Mouse (Mus musculus): Measurements from ENCODE around the gene D330020A13Rik.
"Not testable (repeated sequence)": the region's sequence is repeated elsewhere in the genome, so short reads cannot be mapped to it uniquely, and the experiment has no call there.

The D330020A13Rik gene

DNA sequence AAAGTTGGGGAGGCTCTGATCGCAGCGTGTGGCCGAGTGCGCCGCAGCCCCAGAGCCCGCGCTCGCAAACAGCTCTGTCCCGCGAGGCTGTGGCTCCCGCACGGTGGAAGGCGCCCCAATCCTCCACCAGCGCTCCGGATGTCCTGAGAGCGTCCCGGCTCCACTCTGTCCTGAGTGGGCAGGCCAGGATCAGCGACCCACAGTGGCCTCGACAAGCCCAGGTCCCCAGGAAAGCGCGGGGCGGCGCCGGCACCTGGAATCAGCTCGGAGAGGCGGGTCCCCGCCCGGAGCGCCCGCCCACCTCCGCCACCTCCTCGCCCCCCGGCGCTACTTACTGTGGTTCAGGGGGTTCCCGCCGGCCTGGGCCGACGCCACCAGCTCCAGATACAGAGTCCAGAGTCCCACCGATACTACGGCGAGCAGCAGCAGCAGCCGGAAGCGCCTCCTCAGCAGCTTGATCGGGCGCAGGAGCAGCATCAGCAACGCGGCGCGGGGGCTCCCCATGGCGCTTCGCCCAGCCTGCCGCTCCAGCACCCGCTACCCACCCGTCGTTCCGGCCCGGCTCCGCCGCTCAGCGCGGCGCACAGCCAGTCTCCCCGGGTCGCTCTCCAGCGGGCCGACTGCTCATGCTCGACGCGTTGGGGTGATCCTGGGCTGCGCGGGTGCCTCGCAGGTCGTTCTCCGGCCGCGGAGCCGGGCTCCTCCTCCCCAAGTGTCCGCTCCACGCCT, at the start of gene D330020A13Rik, which contains the start of gene B4galnt3:
Gene D330020A13Rik (plus strand): TSS at position 309 of the 729 bp plus-strand sequence.
Gene B4galnt3 (minus strand): TSS at position 504 of the 729 bp plus-strand sequence.
- peak; percentile 66 for DNase-seq

DNA sequence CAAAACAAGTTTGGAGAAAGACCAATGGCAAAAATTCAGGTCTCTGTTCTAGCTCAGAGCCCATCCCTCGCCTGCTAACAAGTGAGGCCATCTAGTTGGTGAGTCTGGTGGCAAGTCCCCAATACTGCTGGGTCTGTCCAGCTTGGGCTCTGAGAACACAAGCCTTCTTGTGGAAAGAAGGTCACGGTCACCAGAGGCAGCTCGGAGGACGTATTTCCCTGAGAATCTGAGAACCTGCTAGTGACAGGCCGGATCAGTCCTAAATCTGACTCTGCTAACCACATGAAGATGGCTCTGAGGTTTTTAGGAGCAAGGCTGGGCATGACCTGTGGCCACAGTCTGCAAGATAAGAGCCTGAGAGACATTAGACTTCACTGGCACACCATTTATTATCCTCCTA, 47.5 kb upstream of the D330020A13Rik start:
- no peak for DNase-seq

DNA sequence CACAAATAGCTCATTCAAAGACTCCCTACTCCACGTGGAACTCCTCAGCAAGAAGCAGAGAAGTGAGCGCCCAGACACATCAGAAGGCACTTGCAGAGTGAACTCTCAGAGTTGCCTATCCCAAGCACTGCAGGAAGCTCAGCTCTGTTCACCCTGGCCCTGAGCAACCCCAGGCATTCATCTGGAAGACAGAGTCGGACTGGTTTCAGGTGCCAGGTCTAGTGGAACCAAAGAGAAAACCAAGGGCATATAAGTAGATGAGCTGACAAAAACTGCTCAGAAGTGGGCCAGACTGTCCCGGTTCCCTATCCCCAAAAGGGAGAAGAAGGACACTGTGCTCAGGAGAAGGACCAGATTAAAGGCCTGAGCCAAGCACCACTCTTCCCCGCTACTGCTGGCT, 44.3 kb upstream of the D330020A13Rik start:
- DNase-seq, result no peak

DNA sequence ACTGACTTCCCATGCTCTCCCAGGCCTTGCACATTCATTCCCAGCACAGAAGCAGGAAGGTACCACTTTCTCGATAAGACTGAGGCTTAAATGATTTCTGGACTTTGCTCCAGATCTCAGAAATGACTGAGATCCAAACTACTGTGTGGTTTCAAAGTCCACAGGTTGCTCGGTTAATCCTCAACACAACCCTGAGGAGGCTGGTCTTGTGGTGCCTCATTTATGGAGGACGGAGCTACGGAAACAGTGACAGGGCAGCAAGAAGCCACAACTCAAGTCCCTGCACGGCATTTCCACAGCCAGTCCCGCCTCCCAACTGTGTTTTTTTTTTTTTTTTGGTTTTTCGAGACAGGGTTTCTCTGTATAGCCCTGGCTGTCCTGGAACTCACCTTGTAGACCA, 43.2 kb upstream of the D330020A13Rik start:
- no peak for DNase-seq

DNA sequence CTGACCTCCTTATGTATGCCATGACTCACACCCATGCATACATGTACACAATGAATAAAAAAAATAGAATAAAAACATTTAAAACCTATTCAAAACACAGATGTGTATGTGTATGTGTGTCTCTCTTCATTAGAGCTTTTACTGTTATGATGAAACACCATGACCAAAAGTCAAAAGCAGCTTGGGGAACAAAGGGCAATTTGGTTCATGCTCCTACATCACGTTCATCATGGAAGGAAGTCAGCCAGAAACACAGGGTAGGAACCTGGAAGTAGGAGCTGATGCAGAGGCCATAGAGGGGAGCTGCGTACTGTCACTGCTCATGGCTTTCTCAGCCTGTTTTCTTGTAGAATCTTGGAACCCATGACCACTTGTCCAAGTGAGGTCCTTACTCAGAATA, 41.4 kb upstream of the D330020A13Rik start:
- no peak for DNase-seq

DNA sequence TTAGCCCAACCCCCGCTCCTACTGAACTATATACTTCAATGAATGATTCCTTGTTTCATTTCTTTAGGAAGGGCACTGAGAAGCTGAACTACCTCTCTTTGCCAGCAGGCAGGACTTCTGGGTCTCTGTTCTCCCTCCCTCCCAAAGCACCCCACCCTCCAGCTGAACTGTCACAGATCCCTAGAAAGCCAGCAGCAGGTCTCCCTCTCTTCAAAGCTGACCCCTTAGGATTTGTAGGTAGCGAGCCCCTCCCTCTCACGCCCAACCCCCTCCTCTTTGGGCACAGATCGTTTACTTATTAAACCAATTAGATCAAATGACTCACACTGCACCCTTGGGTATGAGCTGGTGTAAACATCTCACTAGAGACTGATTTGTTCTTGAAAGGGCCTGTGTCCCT, 39.5 kb upstream of the D330020A13Rik start:
- DNase-seq, result no peak

DNA sequence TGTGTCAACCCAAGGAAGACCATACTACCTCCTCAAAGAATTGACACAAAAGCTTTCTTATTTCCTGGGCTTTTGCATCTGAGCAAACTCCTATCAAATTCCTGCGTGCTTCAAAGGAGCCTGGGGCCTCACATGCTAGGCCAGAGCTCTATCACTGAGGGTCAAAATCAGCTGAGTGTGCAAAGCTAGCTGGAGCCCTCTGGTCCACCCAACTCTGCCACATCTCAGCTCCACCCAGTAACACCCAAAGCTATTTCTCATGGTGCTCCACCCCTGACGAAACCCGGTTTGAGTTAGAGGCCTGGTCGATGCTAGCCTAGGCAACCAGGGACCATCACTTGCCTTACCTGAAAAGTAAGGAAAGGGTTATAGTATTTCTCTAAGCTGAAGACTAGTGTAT, 39.0 kb upstream of the D330020A13Rik start:
- no peak for DNase-seq

DNA sequence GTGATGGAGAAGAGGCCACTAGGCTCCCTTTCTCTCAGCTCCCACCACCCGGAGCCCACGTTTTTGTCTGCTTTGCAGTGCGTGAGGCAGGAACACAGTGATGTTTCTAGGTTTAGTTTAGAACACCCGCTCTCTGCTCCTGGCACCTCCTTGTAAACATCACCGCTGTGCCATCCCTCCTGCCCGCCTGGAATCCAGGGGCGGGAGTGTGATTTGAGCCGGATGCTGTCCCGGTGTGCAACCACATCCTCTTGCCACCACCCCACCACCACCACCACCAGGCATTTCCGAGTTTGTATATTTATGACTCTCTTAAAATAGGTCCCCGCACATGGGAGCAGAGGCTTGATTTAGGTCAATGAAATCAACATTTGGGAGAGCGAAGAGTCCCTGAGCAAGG, 38.5 kb upstream of the D330020A13Rik start:
- no peak for DNase-seq

DNA sequence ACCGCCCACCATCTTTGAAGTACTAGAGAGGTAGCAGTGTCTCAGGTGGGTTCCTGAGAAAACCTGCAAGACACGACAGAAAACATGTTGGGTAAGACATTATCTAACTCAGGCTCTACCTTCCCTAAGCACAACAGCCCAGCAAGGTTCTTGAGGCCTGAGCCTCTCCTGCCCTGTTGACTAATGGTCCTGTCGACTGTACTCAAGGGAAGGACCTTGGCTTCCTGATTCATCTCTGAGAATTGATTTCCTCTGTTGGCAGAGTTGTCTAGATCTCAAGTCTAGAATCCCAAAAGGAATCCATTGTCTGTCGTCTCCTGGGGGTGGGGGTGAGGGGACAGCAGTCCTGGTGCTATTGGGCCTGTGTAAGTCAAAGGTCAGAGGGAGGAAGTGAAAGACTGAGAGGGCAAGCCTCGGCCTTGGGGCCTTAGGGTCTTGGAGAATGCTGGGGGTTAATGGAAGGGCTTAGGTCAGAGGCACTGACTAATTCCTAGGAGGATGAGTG, 37.7 kb upstream of the D330020A13Rik start:
- no peak for DNase-seq

DNA sequence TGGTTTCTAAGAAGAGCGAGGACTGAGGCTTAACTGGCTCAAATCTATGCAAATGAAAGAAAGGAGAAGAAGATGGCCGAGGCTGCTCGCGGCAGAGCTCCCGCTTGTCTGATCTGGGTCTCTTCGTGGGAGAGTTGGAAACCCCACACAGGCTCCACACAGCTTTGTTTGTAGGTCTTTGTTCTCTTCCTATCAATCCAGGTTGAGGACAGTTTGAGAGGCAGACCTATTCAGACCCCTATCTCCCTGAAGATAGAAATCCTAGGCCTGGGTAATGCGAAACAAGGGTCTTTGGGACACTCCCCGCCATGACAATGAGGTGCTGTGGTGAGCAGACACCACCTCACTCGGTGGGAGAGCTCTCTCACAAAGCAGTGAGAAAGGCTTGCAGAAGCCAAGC, 34.7 kb upstream of the D330020A13Rik start:
- DNase-seq, result no peak

DNA sequence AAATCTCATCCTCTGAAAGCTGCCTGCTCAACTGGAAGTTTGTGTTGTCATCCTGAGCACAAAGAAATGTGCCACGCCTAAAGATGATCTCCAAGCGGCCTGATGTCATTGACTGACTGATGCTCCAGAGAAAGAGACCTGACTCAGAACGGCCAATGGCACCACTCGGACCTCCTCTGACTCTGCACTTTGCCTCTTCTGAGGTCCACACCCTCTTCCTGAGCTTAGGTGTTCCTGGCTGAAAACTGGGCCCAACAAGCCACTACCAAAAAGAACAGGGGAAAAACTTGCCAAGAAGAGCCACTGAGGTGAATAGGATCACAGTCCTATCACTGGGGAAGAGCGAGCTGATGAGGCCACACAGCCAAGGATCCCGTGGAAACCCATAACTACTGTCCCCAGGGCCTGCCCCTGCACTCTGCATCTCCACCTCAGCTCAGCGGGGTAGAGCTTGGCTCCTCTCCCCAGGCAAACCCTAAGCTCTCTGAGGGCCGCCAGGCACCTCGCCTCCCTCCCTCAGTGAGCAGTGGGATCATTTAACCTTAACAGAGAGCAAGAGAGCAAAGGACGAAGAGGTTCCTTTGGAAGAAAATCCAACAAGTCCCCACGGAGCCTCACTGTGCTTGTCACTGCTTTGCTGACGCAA, 31.2 kb upstream of the D330020A13Rik start:
- DNase-seq, result no peak

DNA sequence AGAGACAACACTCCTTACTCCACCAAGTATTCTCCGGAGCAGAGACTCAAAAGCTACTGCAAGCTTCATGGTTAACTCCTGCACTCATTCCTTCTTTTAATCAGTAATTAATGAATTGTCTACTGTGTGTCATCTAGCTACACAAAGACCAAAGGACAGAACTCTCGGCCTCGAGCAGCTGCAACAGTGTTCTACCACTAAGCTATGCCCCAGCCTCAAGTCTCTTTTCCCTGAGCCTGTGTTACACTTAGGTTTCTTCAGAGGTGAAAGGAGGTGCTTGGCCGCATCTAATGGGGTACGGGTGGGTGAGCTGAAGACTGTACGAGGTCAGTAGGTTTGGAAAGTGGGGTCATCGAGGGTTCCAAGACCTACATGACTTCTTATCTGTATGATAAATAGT, 30.6 kb upstream of the D330020A13Rik start:
- no peak for DNase-seq

DNA sequence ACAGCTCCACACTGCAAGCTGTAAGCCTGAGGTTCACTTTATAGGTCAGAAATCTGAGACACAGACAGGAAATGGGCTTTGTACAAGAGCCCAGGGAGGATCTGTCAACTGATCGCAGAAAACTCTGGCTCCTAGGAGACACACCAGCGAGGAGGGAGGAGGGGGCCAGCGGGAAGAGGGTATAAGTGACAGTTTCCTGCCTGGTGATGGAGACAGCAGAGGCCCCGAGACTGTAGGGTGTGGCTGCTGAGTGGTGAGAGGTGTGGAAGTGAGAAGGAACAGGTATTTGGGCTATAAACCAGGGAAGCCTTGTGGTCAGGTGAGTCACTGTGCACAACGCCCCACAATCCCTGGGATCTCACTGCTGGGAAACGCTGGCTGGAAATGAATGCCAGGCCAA, 30.0 kb upstream of the D330020A13Rik start:
- DNase-seq, result no peak

DNA sequence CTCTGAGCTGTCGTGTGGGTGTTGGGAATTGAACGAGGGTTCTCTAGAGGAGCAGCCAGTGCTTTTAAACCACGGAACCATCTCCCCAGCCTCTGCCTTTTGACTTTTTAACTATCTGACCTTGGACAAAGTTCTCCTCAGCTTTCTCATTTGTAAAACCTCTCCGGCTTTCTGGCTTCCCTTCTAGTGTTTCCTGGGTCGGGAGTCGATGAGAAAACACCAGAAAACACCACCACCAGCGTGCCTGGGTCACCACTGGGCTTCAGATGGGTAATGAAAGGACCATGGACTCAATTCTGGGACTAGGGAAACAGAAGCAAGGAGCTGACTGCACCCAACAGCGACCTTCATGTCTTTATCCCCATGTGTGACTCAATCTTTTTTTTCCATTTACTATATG, 20.0 kb upstream of the D330020A13Rik start:
- DNase-seq, result no peak

DNA sequence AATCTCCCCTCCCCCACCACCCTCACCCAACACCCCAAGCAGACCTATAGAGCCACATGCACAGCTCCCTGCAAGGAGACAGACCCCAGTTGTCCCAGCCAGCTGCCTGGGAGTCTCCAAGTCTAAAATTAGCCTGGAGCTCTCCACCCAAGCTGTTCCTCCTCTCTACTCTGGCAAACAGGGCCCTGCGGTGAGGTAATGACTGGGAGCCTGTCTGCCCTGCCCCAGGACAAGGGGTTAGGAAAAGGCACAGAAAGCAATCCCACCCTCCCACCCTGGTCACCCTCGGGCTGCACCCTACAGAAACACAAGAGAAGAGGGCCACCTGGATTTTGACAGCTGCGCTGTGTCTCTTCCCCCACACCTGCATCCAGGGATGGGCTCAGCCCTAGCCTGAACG, 19.3 kb upstream of the D330020A13Rik start:
- peak; percentile 14 for DNase-seq

DNA sequence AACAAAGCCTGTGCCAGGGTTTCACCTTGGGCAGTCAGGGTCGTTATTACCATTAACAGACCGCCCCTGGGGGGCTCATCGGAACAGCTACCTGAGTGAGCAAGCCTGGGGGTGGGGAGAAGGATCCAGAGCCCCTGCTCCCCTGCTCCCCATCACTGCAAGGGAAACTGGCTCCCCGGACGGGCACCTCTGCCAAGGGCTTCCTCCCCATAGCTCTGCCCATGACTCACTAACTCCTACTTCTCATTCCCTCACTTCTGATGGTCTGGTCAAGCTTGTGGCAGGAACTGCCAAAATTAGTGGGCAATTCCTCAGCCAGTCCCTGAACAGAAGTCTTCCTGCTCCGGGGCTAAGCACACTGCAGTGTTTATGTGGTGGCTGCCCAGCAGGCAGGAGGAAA, 18.9 kb upstream of the D330020A13Rik start:
- no peak for DNase-seq

DNA sequence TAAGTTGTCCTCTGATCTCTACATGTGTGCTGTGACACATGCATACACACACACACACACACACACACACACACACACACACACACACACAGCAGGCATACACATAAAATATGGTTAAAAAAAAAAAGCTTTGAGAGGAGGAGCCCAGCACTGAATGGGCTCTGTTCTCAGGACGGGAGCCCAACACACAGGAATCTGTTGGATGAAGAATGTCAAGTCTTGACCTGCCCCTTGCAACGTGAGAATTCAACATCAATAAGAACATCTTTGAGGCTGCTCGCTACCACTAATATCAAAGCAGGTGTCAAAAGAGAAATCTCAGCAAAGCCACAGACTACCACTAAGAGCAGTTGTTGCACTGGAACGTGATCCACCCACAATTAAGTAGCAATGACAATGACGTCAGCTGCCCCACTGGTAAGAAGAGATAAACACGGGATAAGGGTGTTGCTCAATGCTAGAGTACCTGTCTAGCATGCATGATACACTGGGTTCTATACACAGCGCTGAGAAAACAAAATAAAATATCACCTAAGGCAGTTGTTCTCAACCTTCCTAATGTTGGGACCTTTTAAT, 17.2 kb upstream of the D330020A13Rik start:
- DNase-seq, result no peak

DNA sequence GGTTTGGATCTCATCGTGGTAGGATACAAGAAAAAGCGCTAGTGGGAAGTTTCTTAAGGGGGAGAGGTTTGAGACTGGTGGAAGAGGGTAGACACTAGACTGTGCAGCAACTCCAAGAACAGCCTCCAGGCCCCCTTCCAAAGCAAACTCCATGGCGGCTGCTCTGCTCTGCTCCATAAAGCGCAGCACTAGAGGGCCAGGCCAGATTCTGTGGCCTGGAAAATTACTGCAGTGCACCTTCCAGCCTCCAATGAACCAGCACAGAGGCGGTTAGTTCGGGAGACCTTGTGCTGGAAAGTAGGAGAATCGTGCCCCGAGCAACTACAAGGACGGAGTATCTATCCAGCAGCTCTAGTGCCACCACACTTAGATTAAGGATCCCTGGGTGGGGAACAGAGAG, 6.9 kb upstream of the D330020A13Rik start:
- no peak for DNase-seq

DNA sequence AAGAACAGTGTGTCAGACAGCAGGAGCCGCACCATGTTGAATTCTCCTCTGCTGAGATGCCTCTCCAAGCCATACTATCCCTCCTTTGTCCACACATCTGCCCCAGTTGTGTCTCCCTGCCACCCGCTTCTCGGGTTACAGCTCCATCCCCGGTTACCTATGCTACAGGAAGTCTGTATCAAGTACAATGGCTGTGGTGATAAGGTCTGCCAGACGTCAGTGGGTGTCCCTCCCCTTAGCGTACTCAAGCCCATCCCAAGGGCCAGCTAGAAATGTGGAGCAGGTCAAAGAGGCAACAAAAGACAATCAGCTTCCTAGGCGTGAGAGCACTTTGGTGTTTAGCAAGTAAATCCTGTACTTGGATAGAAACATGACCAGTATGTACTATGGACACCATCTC, 5.6 kb upstream of the D330020A13Rik start:
- DNase-seq, result no peak

DNA sequence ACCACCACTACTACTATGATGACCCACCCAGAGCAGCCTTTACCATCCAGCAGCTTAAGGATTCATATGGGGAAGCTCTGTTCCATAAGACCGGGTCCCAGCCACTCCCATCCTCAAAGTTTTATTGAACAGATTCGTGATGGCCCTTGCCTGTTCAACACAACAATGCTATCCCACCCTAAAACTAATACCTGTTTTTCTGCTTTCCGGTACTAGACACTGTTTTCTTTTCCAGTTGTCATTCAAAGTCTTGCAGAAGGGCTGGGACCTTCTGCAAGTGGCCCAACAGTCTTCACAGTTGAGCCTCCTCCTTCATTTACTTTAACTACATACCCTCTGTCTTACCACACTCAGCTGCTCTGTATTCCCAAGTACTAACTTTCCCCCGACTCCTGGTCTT, 4.7 kb upstream of the D330020A13Rik start:
- no peak for DNase-seq

DNA sequence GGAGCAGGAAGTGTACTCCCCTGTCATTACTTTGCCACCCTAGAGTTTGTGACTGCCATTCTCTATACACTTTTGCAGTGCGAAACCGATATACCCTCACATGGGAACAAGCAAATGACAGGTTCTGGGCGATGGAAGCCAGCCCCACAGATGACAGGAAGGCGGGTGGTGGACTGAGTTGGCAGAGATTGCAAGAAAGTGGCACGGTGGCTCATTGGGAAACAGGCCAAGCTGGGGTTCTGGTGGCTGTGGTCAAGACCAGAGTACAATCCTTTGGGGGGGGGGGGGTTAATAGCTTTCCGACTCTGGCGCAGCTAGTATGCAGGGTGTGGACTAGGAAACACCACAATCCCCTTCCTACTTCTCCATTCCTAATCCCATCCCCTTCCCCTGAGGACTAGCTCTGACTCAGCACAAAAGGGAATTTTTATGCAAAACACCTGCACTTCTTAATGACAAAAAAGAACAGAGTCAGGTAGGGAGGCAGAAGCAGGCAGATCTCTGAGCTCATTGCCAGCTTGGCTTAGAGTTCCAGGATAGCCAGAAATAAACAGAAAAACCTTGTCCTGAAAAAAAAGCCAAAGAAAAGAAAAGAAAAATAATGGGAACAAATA, 2.7 kb upstream of the D330020A13Rik start:
- DNase-seq, result no peak

DNA sequence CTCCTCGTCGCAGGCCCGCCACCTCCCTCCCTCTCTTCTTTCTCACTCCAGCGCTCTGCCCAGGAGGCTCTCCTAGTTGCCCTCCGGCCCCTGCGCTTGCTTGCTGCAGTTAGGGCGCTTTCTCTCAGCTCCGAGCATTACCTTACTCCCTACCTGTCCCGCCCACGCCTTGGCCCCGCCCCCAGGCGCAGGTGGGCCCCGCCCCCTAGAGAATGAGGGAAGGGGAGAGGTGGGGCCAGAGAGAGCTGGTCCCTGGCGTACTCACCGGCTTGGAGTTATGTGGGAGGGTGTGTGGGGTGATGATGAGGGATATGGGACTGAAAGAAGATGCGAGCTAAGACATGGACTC, 595 bp downstream of the D330020A13Rik start:
- DNase-seq, result peak; percentile 19

DNA sequence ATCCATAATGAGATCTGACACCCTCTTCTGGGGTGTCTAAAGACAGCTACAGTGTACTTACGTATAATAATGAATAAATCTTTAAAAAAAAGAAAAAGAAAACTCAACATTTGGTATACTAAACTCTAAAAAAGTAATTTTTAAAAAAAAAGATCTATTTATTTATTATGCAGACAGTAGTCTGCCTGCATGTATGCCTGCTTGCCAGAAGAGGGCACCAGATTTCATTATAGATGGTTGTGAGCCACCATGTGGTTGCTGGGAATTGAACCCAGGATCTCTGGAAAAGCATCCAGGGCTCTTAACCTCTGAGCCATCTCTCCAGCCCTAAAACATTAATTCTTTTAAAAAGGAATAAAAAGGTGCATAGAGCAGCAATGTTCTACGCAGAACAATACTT, 2.4 kb downstream of the D330020A13Rik start:
- DNase-seq, result not testable (repeated sequence)

DNA sequence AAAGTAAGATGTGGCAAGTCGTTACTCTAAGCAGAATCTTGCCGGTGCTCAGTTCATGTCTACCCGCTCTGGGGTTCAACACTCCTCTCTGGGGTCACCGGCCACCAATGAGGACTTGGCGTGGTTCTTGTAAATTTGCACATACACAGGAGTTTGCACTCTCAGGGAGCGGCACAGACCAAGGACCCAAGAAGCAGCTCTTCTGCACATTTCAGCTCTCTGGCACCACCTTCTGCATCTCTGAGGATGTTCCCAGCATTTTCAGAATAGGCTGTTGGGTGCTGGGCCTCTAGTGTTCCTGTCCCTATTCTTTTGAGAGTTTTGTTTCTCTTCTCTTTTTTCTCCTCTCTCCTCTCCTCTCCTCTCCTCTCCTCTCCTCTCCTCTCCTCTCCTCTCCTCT, 7.0 kb downstream of the D330020A13Rik start:
- peak; percentile 54 for DNase-seq

Measured in right cerebral cortex, postnatal 14 days (tissue).